17 mouse cellular contexts compared by ENCODE assay signal in the genomic region with DNA sequence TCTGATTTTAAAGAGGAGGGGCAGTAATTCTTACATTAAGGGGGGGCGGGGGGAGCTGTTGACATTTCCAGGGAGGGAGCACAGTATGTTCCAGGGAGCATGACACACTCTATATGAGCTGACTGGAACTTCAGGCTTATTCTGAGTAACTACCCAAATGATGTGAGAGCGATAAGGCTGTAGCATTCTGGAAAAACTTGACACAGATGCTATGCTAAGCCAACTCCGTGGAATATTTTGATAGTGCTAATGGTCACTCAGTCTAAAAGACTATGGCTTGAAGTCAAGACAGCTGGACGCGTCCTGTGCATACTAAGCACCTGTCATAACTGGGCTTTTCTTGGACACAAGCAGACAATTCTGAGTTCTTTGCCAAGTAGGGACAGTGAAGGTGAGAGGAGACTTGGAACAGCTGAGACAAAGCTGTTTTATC. TPM values are rescaled to one million over a fixed set of nuclear protein-coding genes. Genes with fewer than 3 reads are reported as not detected.
DNase-seq lines count a peak whose midpoint lies in the region; ATAC-seq and TF ChIP-seq lines count a peak whose summit lies in the region.
"Had no signal": no experiment of that assay in that cellular context is flagged by ENCODE, and none has a peak within 500 bp of the region (broad histone marks: within the 10 kb centered on the region; RNA-seq: fewer than 3 reads in every experiment).

No protein-coding gene starts in this region.

- H3K4me3 ChIP-seq in heart, embryonic 15.5 days: no peak overlapping the region
- no peak overlapping the region for H3K4me3 ChIP-seq in heart, embryonic 11.5 days (ENCODE audit: low read depth, low read length)
- H3K4me3 ChIP-seq in liver, adult 2 months (ENCODE audit: insufficient read depth, low read depth, low read length): no peak overlapping the region
- H3K4me3 ChIP-seq in liver, embryonic 11.5 days (ENCODE audit: low read depth, low read length): no peak overlapping the region
- H3K4me3 ChIP-seq in intestine, postnatal 0 days (ENCODE audit: low read depth, low read length): no peak overlapping the region
- H3K4me3 ChIP-seq in myocyte: no peak overlapping the region
- H3K4me3 ChIP-seq: hindbrain, embryonic 15.5 days; layer of hippocampus, adult 2 months; left cerebral cortex, adult 2 months; liver, embryonic 13.5 days had no signal

- H3K9me3 ChIP-seq in heart, embryonic 15.5 days (replicated peaks): no peaks in the 10 kb centered on the region
- no peaks in the 10 kb centered on the region for H3K9me3 ChIP-seq in heart, embryonic 11.5 days (replicated peaks; ENCODE audit: control insufficient read depth, low read length)
- H3K9me3 ChIP-seq in liver, embryonic 11.5 days (ENCODE audit: control insufficient read depth, low read length): no peaks in the 10 kb centered on the region
- no peaks in the 10 kb centered on the region for H3K9me3 ChIP-seq in intestine, postnatal 0 days (ENCODE audit: control insufficient read depth)
- H3K9me3 ChIP-seq: hindbrain, embryonic 15.5 days; liver, embryonic 13.5 days had no signal

- peak; percentile 52 for DNase-seq in liver, adult 2 months (ENCODE audit: extremely low read depth, low read depth, low spot score)
- no peak for DNase-seq in liver, embryonic 11.5 days (ENCODE audit: low spot score)
- no peak for DNase-seq in spleen, adult 12 weeks (ENCODE audit: low spot score)
- no peak for DNase-seq in neural tube, embryonic 10.5 days (ENCODE audit: extremely low spot score, low spot score)
- DNase-seq: adrenal gland, adult 8-10 months; cerebellum, adult 2 months; gastrocnemius, postnatal 36 days; liver, embryonic 13.5 days; right cerebral cortex, postnatal 4 days; thymus, postnatal 4 days had no signal

- no peak for TF ChIP-seq POLR2A in liver, adult 2 months (IDR thresholded peaks at IDR 0.05; ENCODE audit: extremely low read depth, insufficient read depth, low read length)
- TF ChIP-seq POLR2A in myocyte (IDR thresholded peaks at IDR 0.05; ENCODE audit: insufficient read length, low read depth): no peak

- no peak for TF ChIP-seq CTCF in liver, adult 2 months (IDR thresholded peaks at IDR 0.05; ENCODE audit: low read depth, low read length)
- TF ChIP-seq CTCF in intestine, postnatal 0 days (IDR thresholded peaks at IDR 0.05; ENCODE audit: low read depth): no peak

- H3K79me2 ChIP-seq in liver, adult 2 months (ENCODE audit: control insufficient read depth, insufficient read depth, low read length): no peaks in the 10 kb centered on the region
- H3K79me2 ChIP-seq in myocyte (ENCODE audit: control insufficient read depth, insufficient read depth): no peaks in the 10 kb centered on the region

- no peak for ATAC-seq in heart, embryonic 15.5 days (replicated peaks; ENCODE audit: insufficient number of reproducible peaks, insufficient read depth, low FRiP score, low read depth)
- ATAC-seq in heart, embryonic 11.5 days (replicated peaks; ENCODE audit: insufficient number of reproducible peaks, low FRiP score, low TSS enrichment): no peak
- no peak for ATAC-seq in liver, embryonic 11.5 days (replicated peaks; ENCODE audit: low FRiP score)
- no peak for ATAC-seq in intestine, postnatal 0 days

- no peaks in the 10 kb centered on the region for H3K36me3 ChIP-seq in heart, embryonic 15.5 days
- H3K36me3 ChIP-seq in heart, embryonic 11.5 days (ENCODE audit: control insufficient read depth, insufficient read depth, low read length): no peaks in the 10 kb centered on the region
- H3K36me3 ChIP-seq in liver, adult 2 months (ENCODE audit: control insufficient read depth, insufficient read depth, low read length): no peaks in the 10 kb centered on the region
- no peaks in the 10 kb centered on the region for H3K36me3 ChIP-seq in liver, embryonic 11.5 days (ENCODE audit: control insufficient read depth, insufficient read depth, low read length)
- H3K36me3 ChIP-seq in intestine, postnatal 0 days (ENCODE audit: control insufficient read depth, insufficient read depth): no peaks in the 10 kb centered on the region
- H3K36me3 ChIP-seq in myocyte (ENCODE audit: control insufficient read depth, insufficient read depth): no peaks in the 10 kb centered on the region
- H3K36me3 ChIP-seq: hindbrain, embryonic 15.5 days; liver, embryonic 13.5 days had no signal

- H3K27ac ChIP-seq in heart, embryonic 15.5 days: peak overlapping the region; percentile 32; the same call in 1 of the 2 replicates
- H3K27ac ChIP-seq in heart, embryonic 11.5 days (ENCODE audit: low read depth, low read length): no peak overlapping the region
- peak overlapping the region; percentile 84 for H3K27ac ChIP-seq in liver, adult 2 months (replicated peaks; ENCODE audit: insufficient read depth, low read depth, low read length)
- H3K27ac ChIP-seq in liver, embryonic 11.5 days (ENCODE audit: low read depth, low read length): no peak overlapping the region
- 0 out of 2 replicates have a peak overlapping the region, but pooled peaks have one; percentile 69 for H3K27ac ChIP-seq in intestine, postnatal 0 days (ENCODE audit: low read depth, low read length)
- H3K27ac ChIP-seq: hindbrain, embryonic 15.5 days; layer of hippocampus, adult 2 months; left cerebral cortex, adult 2 months; liver, embryonic 13.5 days had no signal

- WGBS in heart, embryonic 15.5 days: 39% methylated on average over 5 of the region's 5 CpGs
- 77% methylated on average over 5 of the region's 5 CpGs for WGBS in heart, embryonic 11.5 days (ENCODE audit: insufficient replicate concordance)
- 39% methylated on average over 5 of the region's 5 CpGs for WGBS in liver, adult 2 months
- 81% methylated on average over 5 of the region's 5 CpGs for WGBS in liver, embryonic 11.5 days
- 67% methylated on average over 5 of the region's 5 CpGs for WGBS in intestine, postnatal 0 days

- H3K27me3 ChIP-seq in heart, embryonic 15.5 days: no peaks in the 10 kb centered on the region
- no peaks in the 10 kb centered on the region for H3K27me3 ChIP-seq in heart, embryonic 11.5 days (ENCODE audit: control insufficient read depth, insufficient read depth, low read length)
- no peaks in the 10 kb centered on the region for H3K27me3 ChIP-seq in liver, adult 2 months (ENCODE audit: control insufficient read depth, insufficient read depth, low read length)
- no peaks in the 10 kb centered on the region for H3K27me3 ChIP-seq in liver, embryonic 11.5 days (replicated peaks; ENCODE audit: control insufficient read depth, insufficient read depth, low read length)
- no peaks in the 10 kb centered on the region for H3K27me3 ChIP-seq in intestine, postnatal 0 days (replicated peaks; ENCODE audit: control insufficient read depth, insufficient read depth, low read length)
- H3K27me3 ChIP-seq in myocyte (ENCODE audit: control insufficient read depth, insufficient read depth, insufficient read length): no peaks in the 10 kb centered on the region
- H3K27me3 ChIP-seq: hindbrain, embryonic 15.5 days; liver, embryonic 13.5 days had no signal

- no peak overlapping the region for H3ac ChIP-seq in myocyte (ENCODE audit: control insufficient read depth, insufficient read length)

- H3K9ac ChIP-seq in heart, embryonic 15.5 days: no peak overlapping the region
- H3K9ac ChIP-seq in heart, embryonic 11.5 days (ENCODE audit: low read depth, low read length): no peak overlapping the region
- H3K9ac ChIP-seq in liver, adult 2 months (ENCODE audit: low read depth, low read length): no peak overlapping the region
- H3K9ac ChIP-seq in liver, embryonic 11.5 days (ENCODE audit: low read depth, low read length): no peak overlapping the region
- no peak overlapping the region for H3K9ac ChIP-seq in intestine, postnatal 0 days (ENCODE audit: low read depth, low read length)
- H3K9ac ChIP-seq: hindbrain, embryonic 15.5 days; liver, embryonic 13.5 days had no signal

- peaks cover 46% of the 10 kb centered on the region for H3K4me1 ChIP-seq in heart, embryonic 15.5 days (replicated peaks)
- peaks cover 20% of the 10 kb centered on the region for H3K4me1 ChIP-seq in heart, embryonic 11.5 days (ENCODE audit: control insufficient read depth, insufficient read depth, low read length)
- H3K4me1 ChIP-seq in liver, adult 2 months (ENCODE audit: control insufficient read depth, insufficient read depth, low read length): peaks cover 18% of the 10 kb centered on the region
- no peaks in the 10 kb centered on the region for H3K4me1 ChIP-seq in liver, embryonic 11.5 days (replicated peaks; ENCODE audit: control insufficient read depth, insufficient read depth, low read length)
- H3K4me1 ChIP-seq in intestine, postnatal 0 days (replicated peaks; ENCODE audit: control insufficient read depth, insufficient read depth, low read length): 0 out of 2 replicates have a peak, but pooled peaks cover 11% of the 10 kb centered on the region
- H3K4me1 ChIP-seq: hindbrain, embryonic 15.5 days had no signal

- no peak overlapping the region for H3K4me2 ChIP-seq in heart, embryonic 15.5 days
- H3K4me2 ChIP-seq in heart, embryonic 11.5 days: no peak overlapping the region
- H3K4me2 ChIP-seq in liver, embryonic 11.5 days: no peak overlapping the region
- H3K4me2 ChIP-seq in intestine, postnatal 0 days (replicated peaks; ENCODE audit: low read depth): no peak overlapping the region
- peak overlapping the region; percentile 44 for H3K4me2 ChIP-seq in myocyte (ENCODE audit: low read depth)
- H3K4me2 ChIP-seq: hindbrain, embryonic 15.5 days; liver, embryonic 13.5 days had no signal

TF ChIP-seq in myocyte, 11 proteins besides CTCF, POLR2A, EP300 and RAD21 (continues in another document):
- TF ChIP-seq TCF3 (IDR thresholded peaks at IDR 0.05; ENCODE audit: insufficient read length, low read depth): peak; percentile 48
- TF ChIP-seq CEBPB (IDR thresholded peaks at IDR 0.05; ENCODE audit: insufficient read depth, poor library complexity, severe bottlenecking): no peak
- peak; percentile 71 for TF ChIP-seq TCF12 (IDR thresholded peaks at IDR 0.05; ENCODE audit: insufficient read depth, poor library complexity, severe bottlenecking)
- no peak for TF ChIP-seq SRF (IDR thresholded peaks at IDR 0.05; ENCODE audit: control insufficient read depth, insufficient read length, low read depth)
- TF ChIP-seq MYOD1 (IDR thresholded peaks at IDR 0.05; ENCODE audit: control insufficient read depth in 1 of 3, insufficient read length in 2 of 3, low read depth in 2 of 3): peak; percentile 71 to 92 (median 75)
- TF ChIP-seq MYOG (IDR thresholded peaks at IDR 0.05; ENCODE audit: control insufficient read depth in 1 of 3, insufficient read depth in 1 of 3, insufficient read length in 2 of 3, low read depth in 2 of 3): peak in 2 of 3 experiments; percentile 78 to 91
- TF ChIP-seq MAX (IDR thresholded peaks at IDR 0.05; ENCODE audit: low read depth): no peak
- no peak for TF ChIP-seq E2F4 (IDR thresholded peaks at IDR 0.05; ENCODE audit: insufficient read depth)

RNA-seq across cellular contexts. Expression of a gene that starts 51.5 kb away (rescaled TPM):
- polyA plus RNA-seq in heart, embryonic 15.5 days (2015; fragmentation: Nextera tagmentation; extraction: Ambion mirVana): 67.8 and 73.5 TPM in 2 replicates
- polyA plus RNA-seq in heart, embryonic 11.5 days (2014; fragmentation: Nextera tagmentation; extraction: Ambion mirVana): 93.2 and 110 TPM in 2 replicates
- total RNA-seq in liver, adult 2 months (2014; rRNA removed): 79.1 and 82.7 TPM in 2 replicates
- polyA plus RNA-seq in liver, adult 2 months (2012; rRNA removed): 20.3 and 20.9 TPM in 2 replicates
- 102 and 117 TPM in 2 replicates for polyA plus RNA-seq in liver, embryonic 11.5 days (2014; fragmentation: Nextera tagmentation; extraction: Ambion mirVana)
- 137 and 140 TPM in 2 replicates for polyA plus RNA-seq in intestine, postnatal 0 days (2015; fragmentation: Nextera tagmentation; extraction: Ambion mirVana)
- 52.4 TPM for polyA plus RNA-seq in myocyte (2012; fragmentation: generic; extraction: Trizol)

Comparison
In these comparisons a context has a peak if more than half of its experiments do, and no peak if none do; other contexts are left out.
1. H3K27ac ChIP-seq: peak in heart, embryonic 15.5 days (single experiment), liver, adult 2 months (single experiment) and intestine, postnatal 0 days (single experiment); none in heart, embryonic 11.5 days (single experiment) and liver, embryonic 11.5 days (single experiment).